In the genomic region with DNA sequence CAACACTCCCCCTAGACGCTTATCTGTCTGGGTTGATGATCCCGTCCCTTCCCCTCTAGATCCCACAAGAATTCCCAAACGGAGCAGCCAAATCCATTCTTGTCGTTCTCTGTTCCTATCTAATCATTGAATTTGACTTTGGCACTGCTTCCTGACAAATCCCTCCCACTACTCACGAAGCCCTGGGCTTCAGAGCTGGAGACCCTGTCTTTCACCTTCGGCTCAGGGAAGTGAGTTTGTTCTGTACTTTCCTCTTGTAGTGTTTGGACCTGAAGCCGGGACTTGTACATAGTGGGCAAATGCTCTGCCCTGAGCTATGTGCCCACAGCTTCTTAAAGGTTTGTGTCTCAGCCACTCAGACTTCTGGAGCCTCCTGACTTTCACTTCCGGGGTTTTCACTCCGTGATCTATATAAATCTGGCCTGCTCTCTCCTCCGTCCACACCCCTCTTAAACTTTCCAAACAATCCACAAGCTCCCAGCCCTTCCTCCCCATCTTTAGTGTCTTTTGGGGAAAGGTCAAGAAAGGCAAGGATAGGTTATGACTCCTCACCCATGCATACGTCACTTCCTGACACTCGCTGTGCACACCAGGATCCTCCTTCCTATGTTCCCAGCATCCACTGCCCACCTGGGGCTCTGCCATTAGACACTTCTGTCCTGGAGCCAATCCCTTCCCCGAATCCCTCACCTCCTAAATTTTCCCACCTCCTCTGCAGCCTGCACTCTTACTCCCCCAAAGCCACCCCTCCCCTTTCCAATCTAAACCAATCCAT, we compare ENCODE assay signal across 15 mouse cellular contexts.
A peak's percentile ranks its signal among the peaks of the same experiment; 100 is the strongest.
DNase-seq lines count a peak whose midpoint lies in the region; ATAC-seq and TF ChIP-seq lines count a peak whose summit lies in the region.
"Had no signal": no experiment of that assay in that cellular context is flagged by ENCODE, and none has a peak within 500 bp of the region (broad histone marks: within the 10 kb centered on the region; RNA-seq: fewer than 3 reads in every experiment).

No protein-coding gene starts in this region.

- no peak overlapping the region for H3K4me2 ChIP-seq in kidney, embryonic 16.5 days (replicated peaks; ENCODE audit: low read depth, low read length)
- H3K4me2 ChIP-seq in midbrain, embryonic 14.5 days (ENCODE audit: low read length), result no peak overlapping the region
- H3K4me2 ChIP-seq: forebrain, embryonic 13.5 days; limb, embryonic 13.5 days; midbrain, embryonic 15.5 days had no signal

- TF ChIP-seq POLR2A in heart, adult 2 months (IDR thresholded peaks at IDR 0.05; ENCODE audit: insufficient read depth, low read depth, low read length), result no peak

- peaks cover 10% of the 10 kb centered on the region for H3K4me1 ChIP-seq in heart, adult 2 months (ENCODE audit: control insufficient read depth, insufficient read depth, low read length)
- peaks cover 7% of the 10 kb centered on the region; the same call in 1 of the 2 replicates for H3K4me1 ChIP-seq in kidney, embryonic 16.5 days (ENCODE audit: insufficient read depth, low read length)
- H3K4me1 ChIP-seq in E14TG2a.4 (replicated peaks; ENCODE audit: low read depth, low read length), result peaks cover 96% of the 10 kb centered on the region
- H3K4me1 ChIP-seq in midbrain, embryonic 14.5 days (ENCODE audit: control insufficient read depth, insufficient read depth, low read length), result no peaks in the 10 kb centered on the region
- H3K4me1 ChIP-seq: midbrain, embryonic 15.5 days had no signal

- intact Hi-C loops in heart, adult 2 months (cut with DNase I), result loop anchor here (2.0 kb wide), 1 partner anchor 13 kb away; no protein-coding TSS in a partner anchor

- no peak for DNase-seq in heart, adult 2 months
- DNase-seq in heart, adult 18-20 months, result no peak
- DNase-seq in kidney, postnatal 10 days, result no peak
- peak; percentile 82 for DNase-seq in ZHBTc4 (ENCODE audit: low read depth, low spot score)
- DNase-seq in midbrain, embryonic 14.5 days, result no peak
- no peak for DNase-seq in layer of hippocampus, postnatal 36 days
- DNase-seq: cerebellum, postnatal 10 days; kidney, postnatal 36 days; layer of hippocampus, adult 9-11 months; thymus, adult 18-20 months had no signal

- peak overlapping the region; percentile 46 for H3K27ac ChIP-seq in heart, adult 2 months
- H3K27ac ChIP-seq in kidney, embryonic 16.5 days (ENCODE audit: low read length), result no peak overlapping the region
- no peak overlapping the region for H3K27ac ChIP-seq in midbrain, embryonic 14.5 days (replicated peaks; ENCODE audit: low read depth, low read length)
- H3K27ac ChIP-seq: forebrain, embryonic 13.5 days; limb, embryonic 13.5 days; midbrain, embryonic 15.5 days had no signal

- no peaks in the 10 kb centered on the region for H3K9me3 ChIP-seq in kidney, embryonic 16.5 days (ENCODE audit: low read length)
- no peaks in the 10 kb centered on the region for H3K9me3 ChIP-seq in E14TG2a.4 (ENCODE audit: low read length)
- no peaks in the 10 kb centered on the region for H3K9me3 ChIP-seq in midbrain, embryonic 14.5 days (ENCODE audit: control insufficient read depth, low read length)
- H3K9me3 ChIP-seq: forebrain, embryonic 13.5 days; limb, embryonic 13.5 days; midbrain, embryonic 15.5 days had no signal

- no peak overlapping the region for H3K9ac ChIP-seq in heart, adult 2 months (ENCODE audit: low read depth, low read length)
- H3K9ac ChIP-seq in kidney, embryonic 16.5 days (replicated peaks; ENCODE audit: low read length), result 0 out of 2 replicates have a peak overlapping the region, but pooled peaks have one; percentile 4
- no peak overlapping the region for H3K9ac ChIP-seq in midbrain, embryonic 14.5 days (replicated peaks; ENCODE audit: low read length)
- H3K9ac ChIP-seq: forebrain, embryonic 13.5 days; limb, embryonic 13.5 days; midbrain, embryonic 15.5 days had no signal

- peak overlapping the region; percentile 24 for H3K4me3 ChIP-seq in heart, adult 2 months
- no peak overlapping the region for H3K4me3 ChIP-seq in kidney, embryonic 16.5 days (ENCODE audit: low read length)
- peak overlapping the region; percentile 56 for H3K4me3 ChIP-seq in E14TG2a.4 (replicated peaks; ENCODE audit: low read length)
- no peak overlapping the region for H3K4me3 ChIP-seq in midbrain, embryonic 14.5 days (replicated peaks; ENCODE audit: low read depth, low read length)
- H3K4me3 ChIP-seq: forebrain, embryonic 13.5 days; limb, embryonic 13.5 days; midbrain, embryonic 15.5 days had no signal

- 33% methylated on average over 13 of the region's 13 CpGs for WGBS in heart, adult 2 months
- 57% methylated on average over 13 of the region's 13 CpGs for WGBS in kidney, embryonic 16.5 days
- 81% methylated on average over 13 of the region's 13 CpGs for WGBS in midbrain, embryonic 14.5 days

- peaks cover 1% of the 10 kb centered on the region; the same call in 1 of the 2 replicates for H3K79me2 ChIP-seq in heart, adult 2 months (replicated peaks; ENCODE audit: control insufficient read depth, insufficient read depth, low read length)

- no peaks in the 10 kb centered on the region; the same call in 1 of the 2 replicates for H3K36me3 ChIP-seq in heart, adult 2 months (ENCODE audit: control insufficient read depth, insufficient read depth, low read length)
- no peaks in the 10 kb centered on the region for H3K36me3 ChIP-seq in kidney, embryonic 16.5 days (ENCODE audit: insufficient read depth, low read length)
- H3K36me3 ChIP-seq in E14TG2a.4 (ENCODE audit: insufficient read depth, low read length), result 0 out of 2 replicates have a peak, but pooled peaks cover 2% of the 10 kb centered on the region
- H3K36me3 ChIP-seq in midbrain, embryonic 14.5 days (ENCODE audit: control insufficient read depth, insufficient read depth, low read length), result no peaks in the 10 kb centered on the region
- H3K36me3 ChIP-seq: limb, embryonic 13.5 days; midbrain, embryonic 15.5 days had no signal

- ATAC-seq in kidney, embryonic 16.5 days (ENCODE audit: low FRiP score, low TSS enrichment), result no peak
- ATAC-seq in midbrain, embryonic 14.5 days (ENCODE audit: low FRiP score, low TSS enrichment), result no peak
- ATAC-seq: forebrain, embryonic 13.5 days; midbrain, embryonic 15.5 days had no signal

- no peak for TF ChIP-seq CTCF in heart, adult 2 months (IDR thresholded peaks at IDR 0.05)
- no peak for TF ChIP-seq CTCF in E14TG2a.4 (conservative IDR thresholded peaks at IDR 0.05; ENCODE audit: low read length)

- TF ChIP-seq EP300 in heart, adult 2 months (IDR thresholded peaks at IDR 0.05; ENCODE audit: insufficient read depth, low read depth, low read length), result no peak

- H3K27me3 ChIP-seq in heart, adult 2 months (ENCODE audit: control insufficient read depth, insufficient read depth, low read length), result no peaks in the 10 kb centered on the region
- no peaks in the 10 kb centered on the region for H3K27me3 ChIP-seq in kidney, embryonic 16.5 days (ENCODE audit: insufficient read depth, low read length)
- H3K27me3 ChIP-seq in E14TG2a.4 (ENCODE audit: insufficient read depth, low read length), result no peaks in the 10 kb centered on the region
- no peaks in the 10 kb centered on the region for H3K27me3 ChIP-seq in midbrain, embryonic 14.5 days (ENCODE audit: control insufficient read depth, insufficient read depth, low read length)
- H3K27me3 ChIP-seq: forebrain, embryonic 13.5 days; limb, embryonic 13.5 days; midbrain, embryonic 15.5 days had no signal

Comparison
In these comparisons a context has a peak if more than half of its experiments do, and no peak if none do; other contexts are left out.
1. H3K4me3 ChIP-seq: peak in heart, adult 2 months (single experiment) and E14TG2a.4 (single experiment); none in kidney, embryonic 16.5 days (single experiment) and midbrain, embryonic 14.5 days (single experiment).